Mouse (Mus musculus) limb, embryonic 14.5 days (tissue): Measurements from ENCODE around the gene Vps45. TPM values are rescaled to one million over a fixed set of nuclear protein-coding genes. Genes with fewer than 3 reads are reported as not detected.

Source experiments
- ATAC-seq: fragments of 200-750 bp; cut with Nextera tagmentation; 2 replicates; pipeline ENCODE4 v1.8.0; 2017; ENCODE audit warnings: low read depth, moderate number of reproducible peaks, moderate TSS enrichment; ENCODE audit not compliant: low FRiP score
- DNase-seq: peaks from one replicate; pipeline ENCODE4 v3.0.0-alpha.2; 2015; ENCODE audit warnings: low spot score
- H3K27ac ChIP-seq: fragments of 300-500 bp; sonication (generic); replicated peaks from 2 replicates; pipeline ENCODE4 v1.5.1; 2014; ENCODE audit warnings: low read depth, mild to moderate bottlenecking, low read length, moderate library complexity, mixed read lengths
- H3K27me3 ChIP-seq: fragments of 300-500 bp; sonication (generic); 2 replicates; pipeline ENCODE4 v1.6.1; 2014; ENCODE audit warnings: low read length, mixed read lengths; ENCODE audit not compliant: control insufficient read depth, insufficient read depth
- H3K36me3 ChIP-seq: fragments of 300-500 bp; sonication (generic); 2 replicates; pipeline ENCODE4 v1.6.1; 2014; ENCODE audit warnings: mild to moderate bottlenecking, low read length, moderate library complexity, mixed read lengths; ENCODE audit not compliant: control insufficient read depth, insufficient read depth
- H3K4me1 ChIP-seq: fragments of 300-500 bp; sonication (generic); 2 replicates; pipeline ENCODE4 v1.6.1; 2014; ENCODE audit warnings: antibody characterized with exemption, low read length, mixed read lengths; ENCODE audit not compliant: control insufficient read depth, insufficient read depth
- H3K4me2 ChIP-seq: fragments of 300-500 bp; sonication (generic); replicated peaks from 2 replicates; pipeline ENCODE4 v1.6.1; 2014; ENCODE audit warnings: low read depth, mild to moderate bottlenecking, low read length, moderate library complexity; ENCODE audit not compliant: severe bottlenecking
- H3K4me3 ChIP-seq: fragments of 300-500 bp; sonication (generic); replicated peaks from 2 replicates; pipeline ENCODE4 v1.5.1; 2014; ENCODE audit warnings: low read length
- H3K9ac ChIP-seq: fragments of 300-500 bp; sonication (generic); 2 replicates; pipeline ENCODE4 v1.6.1; 2014; ENCODE audit warnings: mild to moderate bottlenecking, low read depth, low read length, moderate library complexity; ENCODE audit not compliant: severe bottlenecking
- H3K9me3 ChIP-seq: fragments of 300-500 bp; sonication (generic); 2 replicates; pipeline ENCODE4 v1.6.1; 2016; ENCODE audit warnings: low read length; ENCODE audit not compliant: control insufficient read depth
- POLR2A ChIP-seq: fragments of 200-500 bp; IDR thresholded peaks from 2 replicates; pipeline ENCODE4 v1.8.0; 2012; ENCODE audit warnings: inconsistent platforms, mild to moderate bottlenecking, moderate library complexity, borderline replicate concordance; ENCODE audit not compliant: insufficient read depth, insufficient read length; ENCODE audit errors: extremely low read depth
- whole genome bisulfite sequencing: fragments of 180-500 bp; shearing (Covaris S2); extraction: QIAGEN DNeasy Blood & Tissue Kit; methylation state at CpG from one replicate; pipeline ENCODE4 v1.1.7; 2014; 5-methylcytosine and 5-hydroxymethylcytosine counted together
- polyA plus RNA-seq, 2 experiments: library from polyadenylated mRNA; depleted of rRNA in 1 of 2; stranded (reverse) in 1 of 2; unstranded in 1 of 2; fragments of >200 nt; fragmentation: Nextera tagmentation in 1 of 2; extraction: Ambion mirVana in 1 of 2; gene quantifications; 2 replicates each; pipeline versions ENCODE4 v1.2.1 to v1.2.3; 2012 to 2014

The Vps45 gene
- polyA plus RNA-seq, 2 experiments = 16.5 to 27.0 TPM

- Histone ChIP-seq H3K36me3 (peaks cover 7% of the 10 kb centered on the region), H3K27me3 (no peaks in the 10 kb centered on the region), H3K4me2 (no peak overlapping the region), H3K9me3 (no peaks in the 10 kb centered on the region), H3K9ac (no peak overlapping the region), H3K4me1 (no peaks in the 10 kb centered on the region), H3K27ac (no peak overlapping the region), H3K4me3 (no peak overlapping the region)
- TF ChIP-seq POLR2A = no peak
- ATAC-seq = no peak
- DNase-seq = no peak
- 96% methylated on average over 1 of the region's 1 CpGs for WGBS
Measured at GRCm38 (mm10) chr3:96020735-96021134, 37.5 kb downstream of the Vps45 start.

DNA sequence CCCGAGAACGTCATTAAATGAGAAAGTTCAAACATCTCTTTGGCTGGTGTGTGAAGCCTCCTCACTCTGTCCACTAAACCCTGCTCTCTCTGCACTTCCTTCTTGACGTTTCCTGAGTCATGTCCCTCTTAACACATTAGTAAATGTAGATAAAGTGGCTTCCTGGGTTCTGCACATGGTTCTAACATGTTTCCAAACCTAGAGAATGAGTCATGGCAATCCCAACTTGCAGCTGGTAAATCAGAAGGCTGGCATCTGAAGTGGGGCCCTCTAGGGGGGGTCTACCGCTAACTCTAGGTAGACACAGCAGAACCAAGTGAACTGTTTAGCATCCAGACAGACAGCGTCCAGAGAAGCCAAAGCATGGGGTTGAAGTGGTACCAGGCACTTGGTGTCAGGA is 40.8 kb downstream of the Vps45 start:
- Histone ChIP-seq H3K9ac (no peak overlapping the region), H3K27me3 (no peaks in the 10 kb centered on the region), H3K36me3 (peaks cover 7% of the 10 kb centered on the region), H3K9me3 (no peaks in the 10 kb centered on the region), H3K4me3 (no peak overlapping the region), H3K27ac (no peak overlapping the region), H3K4me1 (no peaks in the 10 kb centered on the region), H3K4me2 (no peak overlapping the region)
- no peak for DNase-seq
- 71% methylated on average over 5 of the region's 5 CpGs for WGBS
- TF ChIP-seq POLR2A = no peak
- no peak for ATAC-seq

GRCm38 (mm10) chr3:96016257-96016889 is 41.9 kb downstream of the Vps45 start:
- DNase-seq (no peak), ATAC-seq (no peak)
- 93% methylated on average over 2 of the region's 2 CpGs for WGBS
- no peak overlapping the region for H3K27ac ChIP-seq
- no peaks in the 10 kb centered on the region for H3K4me1 ChIP-seq
- H3K27me3 ChIP-seq = no peaks in the 10 kb centered on the region
- H3K9ac ChIP-seq = no peak overlapping the region
- H3K36me3 ChIP-seq = peaks cover 7% of the 10 kb centered on the region
- TF ChIP-seq POLR2A = no peak
- H3K4me2 ChIP-seq = no peak overlapping the region
- no peak overlapping the region for H3K4me3 ChIP-seq
- no peaks in the 10 kb centered on the region for H3K9me3 ChIP-seq

DNA sequence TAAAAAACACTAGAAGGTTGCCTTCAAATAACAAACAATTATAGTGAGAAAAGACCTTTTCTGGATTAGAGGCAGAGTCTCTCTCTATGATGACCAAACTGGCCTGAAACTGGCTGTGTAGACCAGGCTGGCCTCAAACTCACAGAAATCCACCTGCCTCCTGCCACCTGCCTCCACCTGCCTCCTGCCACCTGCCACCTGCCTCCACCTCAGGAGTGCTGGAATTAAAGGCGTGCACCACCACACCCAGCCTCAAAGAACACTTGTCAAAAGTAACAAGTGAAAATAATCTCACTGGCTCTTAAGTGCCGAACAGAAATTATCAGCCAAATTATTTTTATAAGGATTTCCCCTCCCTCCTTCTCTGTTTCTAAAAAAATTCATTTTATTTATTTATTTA is 42.6 kb downstream of the Vps45 start:
- ATAC-seq (no peak), DNase-seq (no peak)
- no peak for TF ChIP-seq POLR2A
- H3K27ac ChIP-seq = no peak overlapping the region
- H3K4me2 ChIP-seq = no peak overlapping the region
- no peak overlapping the region for H3K4me3 ChIP-seq
- WGBS = 94% methylated on average over 2 of the region's 2 CpGs
- H3K9ac ChIP-seq = no peak overlapping the region
- H3K4me1 ChIP-seq = no peaks in the 10 kb centered on the region
- peaks cover 7% of the 10 kb centered on the region for H3K36me3 ChIP-seq
- no peaks in the 10 kb centered on the region for H3K27me3 ChIP-seq
- no peaks in the 10 kb centered on the region for H3K9me3 ChIP-seq

DNA sequence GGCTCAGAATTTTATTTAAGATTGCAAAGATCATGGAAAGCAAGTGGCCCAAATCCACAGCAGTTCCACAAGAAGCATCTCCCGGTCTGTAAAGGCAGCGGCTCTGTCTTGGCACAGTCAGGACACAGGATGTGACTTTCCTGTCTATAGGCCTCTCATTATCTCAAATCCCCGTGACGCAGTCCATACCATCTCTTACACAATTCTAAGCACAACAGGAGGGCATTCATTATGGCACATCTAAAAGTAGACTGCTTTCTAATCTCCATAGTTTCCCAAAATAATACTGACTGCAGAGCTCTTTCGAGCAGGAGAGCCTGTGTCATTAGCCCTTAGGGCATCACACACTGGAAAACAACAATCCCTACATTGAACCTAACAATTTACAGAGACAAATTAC is 45.5 kb downstream of the Vps45 start:
- H3K36me3 ChIP-seq = no peaks in the 10 kb centered on the region
- no peak for ATAC-seq
- 71% methylated on average over 5 of the region's 5 CpGs for WGBS

More for the DNA sequence above, 45.5 kb downstream of the Vps45 start:
- H3K4me2 ChIP-seq = no peak overlapping the region
- no peaks in the 10 kb centered on the region for H3K27me3 ChIP-seq
- H3K4me1 ChIP-seq = no peaks in the 10 kb centered on the region
- no peak overlapping the region for H3K9ac ChIP-seq
- no peak for TF ChIP-seq POLR2A
- no peak overlapping the region for H3K4me3 ChIP-seq
- DNase-seq = no peak
- H3K9me3 ChIP-seq = no peaks in the 10 kb centered on the region
- H3K27ac ChIP-seq = no peak overlapping the region
